Mouse (Mus musculus): Measurements from ENCODE around the gene Gls. TPM values are rescaled to one million over a fixed set of nuclear protein-coding genes. Genes with fewer than 3 reads are reported as not detected.

The Gls gene
- polyA plus RNA-seq, 1 experiment: 15.1 TPM

GRCm38 (mm10) chr1:52121052-52121451 lies 112.0 kb downstream of the Gls start:
- no peak for TF ChIP-seq E2F4 (IDR thresholded peaks at IDR 0.05; ENCODE audit: insufficient read depth)
- no peak for TF ChIP-seq MAX (IDR thresholded peaks at IDR 0.05; ENCODE audit: low read depth)
- no peak for TF ChIP-seq MYOD1 (IDR thresholded peaks at IDR 0.05; ENCODE audit: control insufficient read depth in 1 of 3, insufficient read length in 2 of 3, low read depth in 2 of 3)
- no peak for TF ChIP-seq POLR2AphosphoS2 (IDR thresholded peaks at IDR 0.05; ENCODE audit: insufficient read length, low read depth)
- TF ChIP-seq POLR2A (IDR thresholded peaks at IDR 0.05; ENCODE audit: insufficient read length, low read depth): no peak
- H3K79me2 ChIP-seq (ENCODE audit: control insufficient read depth, insufficient read depth): no peaks in the 10 kb centered on the region
- H3K4me2 ChIP-seq (ENCODE audit: low read depth): no peak overlapping the region
- no peak overlapping the region for H3ac ChIP-seq (ENCODE audit: control insufficient read depth, insufficient read length)
- H3K27me3 ChIP-seq (ENCODE audit: control insufficient read depth, insufficient read depth, insufficient read length): no peaks in the 10 kb centered on the region
- peaks cover 4% of the 10 kb centered on the region for H3K36me3 ChIP-seq (ENCODE audit: control insufficient read depth, insufficient read depth)
- H3K4me3 ChIP-seq: no peak overlapping the region

GRCm38 (mm10) chr1:52120191-52120590 lies 112.8 kb downstream of the Gls start:
- TF ChIP-seq REST (IDR thresholded peaks at IDR 0.05; ENCODE audit: insufficient read depth, insufficient read length) (no peak), TCF3 (IDR thresholded peaks at IDR 0.05; ENCODE audit: insufficient read length, low read depth) (no peak), E2F4 (IDR thresholded peaks at IDR 0.05; ENCODE audit: insufficient read depth) (no peak), TCF12 (IDR thresholded peaks at IDR 0.05; ENCODE audit: insufficient read depth, poor library complexity, severe bottlenecking) (no peak), POLR2AphosphoS2 (IDR thresholded peaks at IDR 0.05; ENCODE audit: insufficient read length, low read depth) (no peak), MYOD1 (IDR thresholded peaks at IDR 0.05; ENCODE audit: control insufficient read depth in 1 of 3, insufficient read length in 2 of 3, low read depth in 2 of 3) (no peak)
- Histone ChIP-seq H3K4me3 (peak overlapping the region; percentile 87), H3ac (ENCODE audit: control insufficient read depth, insufficient read length) (peak overlapping the region; percentile 4), H3K36me3 (ENCODE audit: control insufficient read depth, insufficient read depth) (no peaks in the 10 kb centered on the region), H3K79me2 (ENCODE audit: control insufficient read depth, insufficient read depth) (no peaks in the 10 kb centered on the region), H3K27me3 (ENCODE audit: control insufficient read depth, insufficient read depth, insufficient read length) (no peaks in the 10 kb centered on the region), H3K4me2 (ENCODE audit: low read depth) (peak overlapping the region; percentile 90)

GRCm38 (mm10) chr1:52119691-52120090 lies 113.3 kb downstream of the Gls start:
- Histone ChIP-seq H3K4me3 (peak overlapping the region; percentile 87), H3K79me2 (ENCODE audit: control insufficient read depth, insufficient read depth) (no peaks in the 10 kb centered on the region), H3K4me2 (ENCODE audit: low read depth) (peak overlapping the region; percentile 90), H3ac (ENCODE audit: control insufficient read depth, insufficient read length) (peak overlapping the region; percentile 4), H3K36me3 (ENCODE audit: control insufficient read depth, insufficient read depth) (no peaks in the 10 kb centered on the region), H3K27me3 (ENCODE audit: control insufficient read depth, insufficient read depth, insufficient read length) (no peaks in the 10 kb centered on the region)
- TF ChIP-seq SRF (IDR thresholded peaks at IDR 0.05; ENCODE audit: control insufficient read depth, insufficient read length, low read depth): no peak

GRCm38 (mm10) chr1:52118860-52119591 lies 114.0 kb downstream of the Gls start, which contains the start of gene Stat1:
Gene Stat1 (plus strand): TSS chr1:52119440.
- peak within 1 kb of the TSS; percentile 93 for H3K4me2 ChIP-seq (ENCODE audit: low read depth)
- peak within 1 kb of the TSS; percentile 87 for H3K4me3 ChIP-seq
- H3K79me2 ChIP-seq (ENCODE audit: control insufficient read depth, insufficient read depth): no peaks in the 10 kb centered on the region
- peak within 1 kb of the TSS; percentile 4 for H3ac ChIP-seq (ENCODE audit: control insufficient read depth, insufficient read length)
- H3K36me3 ChIP-seq (ENCODE audit: control insufficient read depth, insufficient read depth): no peaks in the 10 kb centered on the region
- H3K27me3 ChIP-seq (ENCODE audit: control insufficient read depth, insufficient read depth, insufficient read length): no peaks in the 10 kb centered on the region
- no peak for TF ChIP-seq TCF12 (IDR thresholded peaks at IDR 0.05; ENCODE audit: insufficient read depth, poor library complexity, severe bottlenecking)
- no peak for TF ChIP-seq USF1 (IDR thresholded peaks at IDR 0.05; ENCODE audit: low read depth)
- no peak for TF ChIP-seq SRF (IDR thresholded peaks at IDR 0.05; ENCODE audit: control insufficient read depth, insufficient read length, low read depth)
- no peak for TF ChIP-seq TCF3 (IDR thresholded peaks at IDR 0.05; ENCODE audit: insufficient read length, low read depth)
- TF ChIP-seq MYOD1 (IDR thresholded peaks at IDR 0.05; ENCODE audit: control insufficient read depth in 1 of 3, insufficient read length in 2 of 3, low read depth in 2 of 3): peak in 1 of 3 experiments; percentile 31
- TF ChIP-seq CEBPB (IDR thresholded peaks at IDR 0.05; ENCODE audit: insufficient read depth, poor library complexity, severe bottlenecking): peak; percentile 53
- peak; percentile 82 for TF ChIP-seq E2F4 (IDR thresholded peaks at IDR 0.05; ENCODE audit: insufficient read depth)
- TF ChIP-seq MAX (IDR thresholded peaks at IDR 0.05; ENCODE audit: low read depth): no peak
- no peak for TF ChIP-seq REST (IDR thresholded peaks at IDR 0.05; ENCODE audit: insufficient read depth, insufficient read length)
- TF ChIP-seq POLR2A (IDR thresholded peaks at IDR 0.05; ENCODE audit: insufficient read length, low read depth): peak; percentile 55
- TF ChIP-seq POLR2AphosphoS2 (IDR thresholded peaks at IDR 0.05; ENCODE audit: insufficient read length, low read depth): peak; percentile 23
- TF ChIP-seq MYOG (IDR thresholded peaks at IDR 0.05; ENCODE audit: control insufficient read depth in 1 of 3, insufficient read depth in 1 of 3, insufficient read length in 2 of 3, low read depth in 2 of 3): peak in 2 of 3 experiments; percentile 4 to 40

GRCm38 (mm10) chr1:52117777-52118176 lies 115.3 kb downstream of the Gls start:
- no peak overlapping the region for H3K4me3 ChIP-seq
- H3K36me3 ChIP-seq (ENCODE audit: control insufficient read depth, insufficient read depth): no peaks in the 10 kb centered on the region
- H3K27me3 ChIP-seq (ENCODE audit: control insufficient read depth, insufficient read depth, insufficient read length): no peaks in the 10 kb centered on the region
- H3K4me2 ChIP-seq (ENCODE audit: low read depth): no peak overlapping the region
- H3ac ChIP-seq (ENCODE audit: control insufficient read depth, insufficient read length): no peak overlapping the region
- no peak for TF ChIP-seq USF1 (IDR thresholded peaks at IDR 0.05; ENCODE audit: low read depth)
- no peak for TF ChIP-seq POLR2A (IDR thresholded peaks at IDR 0.05; ENCODE audit: insufficient read length, low read depth)
- TF ChIP-seq CEBPB (IDR thresholded peaks at IDR 0.05; ENCODE audit: insufficient read depth, poor library complexity, severe bottlenecking): no peak
- no peak for TF ChIP-seq TCF3 (IDR thresholded peaks at IDR 0.05; ENCODE audit: insufficient read length, low read depth)
- TF ChIP-seq E2F4 (IDR thresholded peaks at IDR 0.05; ENCODE audit: insufficient read depth): no peak
- H3K79me2 ChIP-seq (ENCODE audit: control insufficient read depth, insufficient read depth): no peaks in the 10 kb centered on the region

All from myocyte (in vitro differentiated cells).